Mouse (Mus musculus) bone marrow, adult 2 months (tissue): ENCODE data around the gene Piwil1.

Experiments
- CTCF ChIP-seq: fragments of 200-500 bp; IDR thresholded peaks from 2 replicates; pipeline ENCODE4 v1.5.1; 2011; ENCODE audit warnings: low read length, control low read depth; ENCODE audit not compliant: control insufficient read depth, insufficient read depth
- POLR2A ChIP-seq: fragments of 200-500 bp; IDR thresholded peaks from 2 replicates; pipeline ENCODE4 v1.6.1; 2011; ENCODE audit warnings: low read depth, mild to moderate bottlenecking, control low read depth, low read length, borderline replicate concordance; ENCODE audit not compliant: control insufficient read depth

GRCm38 (mm10) chr5:128745206-128745605 lies 42.9 kb downstream of the Piwil1 start:
- no peak for TF ChIP-seq CTCF
- no peak for TF ChIP-seq POLR2A
